8 mouse cellular contexts compared by ENCODE assay signal in the genomic region with DNA sequence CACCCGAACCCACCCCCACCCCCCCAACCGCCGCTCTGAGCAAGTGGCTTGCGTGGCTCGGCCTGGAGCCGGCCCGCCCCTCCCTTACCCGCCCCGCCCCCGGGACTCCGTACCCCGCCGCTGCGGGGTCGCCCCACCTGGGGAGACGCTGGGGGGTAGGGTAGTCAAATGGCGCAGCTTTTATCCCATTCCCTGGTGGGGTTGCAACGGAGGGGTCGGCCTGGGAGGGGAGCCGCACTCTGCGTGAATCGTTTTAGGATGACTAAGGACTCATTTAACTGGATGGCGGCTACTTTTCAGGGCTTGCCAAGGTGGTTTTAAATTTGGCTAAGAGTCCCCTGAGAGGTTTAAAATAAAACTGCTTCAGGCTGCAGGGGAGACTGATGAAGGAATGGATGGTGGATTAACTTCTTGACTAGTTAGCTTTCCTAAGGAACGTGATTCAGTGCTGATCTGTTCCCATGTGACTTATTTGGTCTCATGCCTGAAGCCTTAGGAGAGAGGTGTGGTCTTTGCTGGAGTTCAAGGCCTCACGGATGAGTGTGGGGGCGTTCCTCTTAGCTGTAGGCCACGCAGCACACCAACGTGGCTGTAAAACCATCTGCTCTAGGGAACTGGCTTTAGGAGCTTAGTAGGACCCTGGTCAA. TPM values are rescaled to one million over a fixed set of nuclear protein-coding genes. Genes with fewer than 3 reads are reported as not detected.
DNase-seq lines count a peak whose midpoint lies in the region; ATAC-seq and TF ChIP-seq lines count a peak whose summit lies in the region.

No protein-coding gene starts in this region.

- peak overlapping the region; percentile 100 for H3K4me2 ChIP-seq in forebrain, embryonic 15.5 days (replicated peaks)

- peaks cover 51% of the 10 kb centered on the region for H3K4me1 ChIP-seq in G1E (ENCODE audit: insufficient read depth, low read depth, low read length)
- H3K4me1 ChIP-seq in forebrain, embryonic 15.5 days = peaks cover 31% of the 10 kb centered on the region
- peaks cover 24% of the 10 kb centered on the region for H3K4me1 ChIP-seq in kidney, adult 2 months (ENCODE audit: control insufficient read depth, insufficient read depth, low read length)

- no peaks in the 10 kb centered on the region for H3K9me3 ChIP-seq in G1E (replicated peaks)
- no peaks in the 10 kb centered on the region for H3K9me3 ChIP-seq in forebrain, embryonic 15.5 days

- H3K4me3 ChIP-seq in G1E (ENCODE audit: low read depth, low read length) = peak overlapping the region; percentile 93
- peak overlapping the region; percentile 69 for H3K4me3 ChIP-seq in forebrain, embryonic 15.5 days
- peak overlapping the region; percentile 94 for H3K4me3 ChIP-seq in kidney, adult 2 months (ENCODE audit: insufficient read depth, low read depth, low read length)

- peak; percentile 57 for DNase-seq in adrenal gland, postnatal 10 days
- no peak for DNase-seq in adrenal gland, postnatal 4 days (ENCODE audit: low spot score in 2 of 2)
- DNase-seq in G1E (ENCODE audit: low spot score) = peak; percentile 63
- DNase-seq in kidney, adult 2 months = peak; percentile 92
- DNase-seq in lung, postnatal 10 days = peak; percentile 58
- peak; percentile 53 for DNase-seq in testis, postnatal 14 days (ENCODE audit: low spot score)
- DNase-seq in ovary, adult 18-20 months (ENCODE audit: low spot score) = no peak

- peak overlapping the region; percentile 46; the same call in 1 of the 2 replicates for H3K9ac ChIP-seq in forebrain, embryonic 15.5 days (replicated peaks)

- no peak for TF ChIP-seq POLR2A in kidney, adult 2 months (IDR thresholded peaks at IDR 0.05; ENCODE audit: low read depth, low read length)

- H3K27ac ChIP-seq in forebrain, embryonic 15.5 days (replicated peaks) = no peak overlapping the region
- peak overlapping the region; percentile 100 for H3K27ac ChIP-seq in kidney, adult 2 months (ENCODE audit: insufficient read depth, low read depth, low read length)

- no peaks in the 10 kb centered on the region for H3K27me3 ChIP-seq in G1E (ENCODE audit: insufficient read depth, low read length)
- H3K27me3 ChIP-seq in forebrain, embryonic 15.5 days = peaks cover 10% of the 10 kb centered on the region
- H3K27me3 ChIP-seq in kidney, adult 2 months (replicated peaks; ENCODE audit: control insufficient read depth, insufficient read depth, low read length) = no peaks in the 10 kb centered on the region

- H3K36me3 ChIP-seq in G1E (replicated peaks) = peaks cover 33% of the 10 kb centered on the region
- no peaks in the 10 kb centered on the region for H3K36me3 ChIP-seq in forebrain, embryonic 15.5 days
- H3K36me3 ChIP-seq in kidney, adult 2 months (ENCODE audit: control insufficient read depth, insufficient read depth, low read length) = no peaks in the 10 kb centered on the region; the same call in 1 of the 2 replicates

- TF ChIP-seq CTCF in G1E (IDR thresholded peaks at IDR 0.05; ENCODE audit: low read depth, low read length) = no peak
- TF ChIP-seq CTCF in kidney, adult 2 months (conservative IDR thresholded peaks at IDR 0.05; ENCODE audit: insufficient read depth, insufficient read length, low read depth, low read length) = no peak

- WGBS in forebrain, embryonic 15.5 days = 5% methylated on average over 28 of the region's 28 CpGs
- WGBS in kidney, adult 2 months = under 1% methylated on average over 28 of the region's 28 CpGs

- peak; percentile 45; the same call in 1 of the 2 replicates for ATAC-seq in G1E (ENCODE audit: extremely low read depth, insufficient number of reproducible peaks, low FRiP score, poor library complexity, severe bottlenecking)
- no peak for ATAC-seq in forebrain, embryonic 15.5 days (replicated peaks)

RNA-seq across cellular contexts. Expression of a gene that starts 1.5 kb away (rescaled TPM):
- total RNA-seq in adrenal gland, postnatal 10 days (2021) = 100 to 1,000 TPM in 1 of 2 experiments, 10 to 100 TPM in 1; 61.3 to 109 TPM
- 10 to 100 TPM; 44.4 to 51.1 TPM for total RNA-seq in adrenal gland, postnatal 4 days (2021)
- total RNA-seq in G1E (2014; fragmentation: Nextera tagmentation) = 70.7 and 71.1 TPM in 2 replicates
- total RNA-seq in G1E (2017) = 28.7 and 32.4 TPM in 2 replicates
- polyA plus RNA-seq in G1E (2012) = 21.1 and 21.2 TPM in 2 replicates
- polyA plus RNA-seq in forebrain, embryonic 15.5 days (2015; fragmentation: Nextera tagmentation; extraction: Ambion mirVana) = 2.4 and 2.5 TPM in 2 replicates
- 59.3 and 62.3 TPM in 2 replicates for polyA plus RNA-seq in kidney, adult 2 months (2012; rRNA removed)

Comparison
In these comparisons a context has a peak if more than half of its experiments do, and no peak if none do; other contexts are left out.
1. DNase-seq: peak in adrenal gland, postnatal 10 days (single experiment), G1E (single experiment), kidney, adult 2 months (single experiment), lung, postnatal 10 days (single experiment) and testis, postnatal 14 days (single experiment); none in adrenal gland, postnatal 4 days (0 of 2) and ovary, adult 18-20 months (single experiment).
2. Peak in every context shown above with its lines, with median percentiles within 50 percentile points of each other: H3K4me3 ChIP-seq.